Mouse (Mus musculus) heart, adult 11 months (tissue): ENCODE results near the gene Olfr960.

ENCODE experiments used
- DNase-seq: peaks from one replicate; pipeline ENCODE4 v3.0.0; 2022

Olfr960 gene

GRCm38 (mm10) chr9:39621073-39621472, at the start of gene Olfr960:
Gene Olfr960, plus strand, starts transcription at chr9:39621373.
- no peak for DNase-seq

GRCm38 (mm10) chr9:39575469-39575868, 45.7 kb upstream of the Olfr960 start, which contains the start of gene Olfr959:
Gene Olfr959, minus strand, starts transcription at chr9:39575569.
- DNase-seq: no peak

- no peak for DNase-seq
Measured at GRCm38 (mm10) chr9:39577050-39577449, 44.1 kb upstream of the Olfr960 start.

GRCm38 (mm10) chr9:39602536-39603332, 18.4 kb upstream of the Olfr960 start:
- no peak for DNase-seq

- no peak for DNase-seq
Measured at GRCm38 (mm10) chr9:39603333-39603845, 17.8 kb upstream of the Olfr960 start.

- DNase-seq: no peak
Measured at GRCm38 (mm10) chr9:39603999-39604453, 17.1 kb upstream of the Olfr960 start, which contains the start of gene AW551984. Gene AW551984, minus strand, starts transcription at chr9:39604403.

GRCm38 (mm10) chr9:39608497-39608896, 12.7 kb upstream of the Olfr960 start:
- DNase-seq: no peak

- DNase-seq: no peak
Measured at GRCm38 (mm10) chr9:39610355-39610754, 10.8 kb upstream of the Olfr960 start, which contains the start of gene Olfr148. Gene Olfr148, plus strand, starts transcription at chr9:39610655.

GRCm38 (mm10) chr9:39611953-39612352, 9.2 kb upstream of the Olfr960 start:
- DNase-seq: no peak

- DNase-seq: no peak
Measured at GRCm38 (mm10) chr9:39623783-39624182, 2.6 kb downstream of the Olfr960 start.

GRCm38 (mm10) chr9:39624711-39625110, 3.5 kb downstream of the Olfr960 start:
- DNase-seq: peak; percentile 44

- no peak for DNase-seq
Measured at GRCm38 (mm10) chr9:39629069-39629468, 7.9 kb downstream of the Olfr960 start.

GRCm38 (mm10) chr9:39633913-39634594, 12.9 kb downstream of the Olfr960 start:
- DNase-seq: peak; percentile 52

GRCm38 (mm10) chr9:39644785-39645184, 23.6 kb downstream of the Olfr960 start, which contains the start of gene Olfr961:
Gene Olfr961, plus strand, starts transcription at chr9:39645085.
- DNase-seq: no peak

GRCm38 (mm10) chr9:39647382-39647781, 26.2 kb downstream of the Olfr960 start:
- DNase-seq: no peak

GRCm38 (mm10) chr9:39654756-39655396, 33.7 kb downstream of the Olfr960 start:
- no peak for DNase-seq

GRCm38 (mm10) chr9:39666905-39667304, 45.7 kb downstream of the Olfr960 start, which contains the start of gene Olfr963:
Gene Olfr963, plus strand, starts transcription at chr9:39667205.
- DNase-seq: no peak

GRCm38 (mm10) chr9:39669723-39670122, 48.5 kb downstream of the Olfr960 start:
- DNase-seq: no peak
